Mouse (Mus musculus): ENCODE data around the gene Gm45837. TPM values are rescaled to one million over a fixed set of nuclear protein-coding genes. Genes with fewer than 3 reads are reported as not detected.
"Not testable (repeated sequence)": the region's sequence is repeated elsewhere in the genome, so short reads cannot be mapped to it uniquely, and the experiment has no call there.

The Gm45837 gene
- total RNA-seq, 2 experiments from 2014 or later, result 3.4 TPM; not detected in 1

DNA sequence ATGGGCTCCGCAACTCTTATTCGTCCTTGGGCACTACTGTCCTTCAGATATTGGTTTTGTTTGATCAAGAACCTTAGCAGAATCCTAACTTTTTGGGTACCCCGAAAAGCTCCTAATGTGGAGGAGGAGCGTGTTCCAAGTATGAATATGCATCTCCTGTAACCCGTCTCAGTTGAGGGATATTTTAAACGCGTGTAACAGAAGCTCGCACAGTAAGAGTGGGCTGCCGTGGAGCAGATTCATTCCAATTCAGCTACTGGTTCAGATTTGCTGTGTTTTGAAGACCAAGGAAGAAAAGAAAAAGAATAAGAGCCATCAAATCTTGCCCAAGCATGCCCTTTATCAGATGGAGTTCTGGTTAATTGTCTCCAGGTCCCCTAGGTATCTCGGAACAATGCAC is 131.0 kb downstream of the Gm45837 start:
- no peak for DNase-seq (ENCODE audit: low spot score in 2 of 2)

DNA sequence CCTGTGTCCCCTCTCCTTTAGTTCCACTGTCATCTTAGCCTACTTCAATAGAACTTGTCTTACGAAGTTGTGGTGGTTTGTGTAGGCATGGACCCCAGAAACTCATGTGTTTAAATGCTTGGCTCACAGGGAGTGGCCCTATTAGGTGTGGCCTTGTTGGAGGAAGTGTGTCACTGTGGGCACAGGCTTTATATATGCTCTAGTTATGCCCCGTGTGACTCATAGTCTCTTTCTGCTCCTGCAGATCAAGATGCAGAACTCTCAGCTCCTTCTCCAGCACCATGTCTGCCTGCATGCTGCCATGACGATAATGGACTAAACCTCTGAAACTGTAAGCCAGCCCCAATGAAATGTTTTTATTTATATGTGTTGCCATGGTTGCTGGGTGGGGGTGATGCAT is 137.0 kb downstream of the Gm45837 start:
- DNase-seq (ENCODE audit: low spot score in 2 of 2), result no peak

DNA sequence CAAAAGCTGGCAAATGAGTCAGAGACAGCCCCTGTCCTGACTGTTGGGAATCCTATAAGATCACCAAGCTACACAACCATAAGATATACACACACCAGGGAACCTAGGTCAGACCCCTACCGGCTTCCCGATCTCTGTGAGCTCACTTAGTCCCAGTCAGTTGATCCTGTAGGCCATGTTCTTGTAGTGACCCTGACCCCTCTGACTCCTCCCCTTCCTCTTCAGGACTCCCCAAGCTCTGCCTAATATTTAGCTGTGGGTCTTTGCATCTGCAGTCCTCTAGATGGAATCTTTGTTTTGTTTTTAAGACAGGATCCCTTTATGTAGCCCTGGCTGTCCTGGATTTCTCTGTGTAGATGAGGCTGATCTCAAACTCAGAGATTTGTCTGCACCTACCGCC is 138.6 kb downstream of the Gm45837 start:
- DNase-seq (ENCODE audit: low spot score in 2 of 2), result no peak

DNA sequence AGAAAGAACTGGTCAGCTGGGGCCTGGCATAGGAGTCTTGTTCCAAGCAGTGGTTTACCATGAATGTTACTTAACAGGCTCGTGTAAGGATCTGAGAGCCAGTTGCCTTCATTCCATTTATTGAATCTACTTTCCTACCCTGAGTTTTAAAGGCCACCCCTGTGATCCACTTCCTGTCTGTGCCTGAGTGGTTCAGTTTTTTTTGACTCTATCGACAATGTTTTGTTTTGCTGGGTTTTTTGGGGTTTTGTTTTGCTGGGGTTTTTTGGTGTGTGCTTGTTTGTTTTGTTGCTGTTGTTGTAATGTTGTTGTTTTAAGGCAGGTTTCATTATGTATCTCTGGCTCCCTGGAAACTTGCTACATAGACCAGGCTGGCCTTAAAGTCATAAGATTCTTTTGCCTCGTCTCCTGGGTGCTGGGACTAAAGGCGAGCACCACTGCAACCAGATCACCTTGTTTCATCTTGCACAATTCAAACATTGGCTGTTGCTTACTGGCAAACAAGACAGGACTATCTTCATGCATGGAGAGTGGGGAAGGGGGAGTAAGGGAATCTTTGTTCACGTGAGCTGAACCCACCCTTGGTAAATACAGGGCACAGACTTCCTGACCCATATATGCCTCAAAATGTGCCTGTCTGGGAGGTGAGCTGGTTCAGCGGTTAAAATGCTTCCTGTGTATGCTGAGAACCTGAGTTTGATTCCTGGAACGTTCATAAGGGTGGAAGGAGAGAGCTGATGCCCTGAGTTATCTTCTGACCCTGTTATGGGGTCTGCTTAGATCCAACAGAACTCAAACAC is 140.2 kb downstream of the Gm45837 start:
- no peak for DNase-seq (ENCODE audit: low spot score in 2 of 2)

DNA sequence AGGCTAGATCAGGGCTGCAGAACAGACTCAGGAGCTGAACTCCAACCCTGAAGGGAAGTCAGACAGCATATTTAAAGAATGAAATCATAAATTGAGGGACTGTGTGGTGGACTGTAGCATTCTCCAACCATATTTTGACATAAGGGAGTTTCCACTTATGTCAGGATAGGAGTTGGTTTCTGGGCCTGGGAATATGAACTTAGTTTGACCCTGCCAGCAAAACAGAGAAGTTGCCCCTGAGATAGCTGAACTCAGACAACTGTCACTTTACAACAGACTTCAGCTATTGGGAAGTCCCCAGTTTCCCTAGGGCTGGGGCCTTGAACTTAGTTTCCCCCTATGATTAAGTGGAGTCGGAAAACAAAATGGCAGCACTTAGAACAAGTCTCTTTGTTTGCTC is 140.8 kb downstream of the Gm45837 start:
- no peak for DNase-seq (ENCODE audit: low spot score in 2 of 2)

DNA sequence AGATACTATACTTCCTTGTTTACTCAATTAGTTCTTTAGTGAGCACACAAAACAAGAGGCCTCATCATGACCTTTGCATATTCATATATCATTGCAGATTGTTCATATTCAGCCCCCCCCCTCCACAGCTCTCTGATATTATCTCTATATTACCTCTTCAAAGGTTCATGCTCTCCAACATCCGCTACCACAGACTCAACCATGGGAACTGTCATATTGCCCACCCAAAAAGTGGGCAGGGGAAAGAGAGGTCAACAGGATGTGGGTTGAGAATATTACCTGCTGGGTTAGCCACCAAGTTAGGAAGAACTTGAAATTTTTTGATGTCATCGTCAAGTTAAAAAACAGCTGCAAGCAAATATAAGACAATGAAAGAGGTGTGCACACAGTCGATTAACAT is 144.8 kb downstream of the Gm45837 start:
- DNase-seq (ENCODE audit: low spot score in 2 of 2), result not testable (repeated sequence)

DNA sequence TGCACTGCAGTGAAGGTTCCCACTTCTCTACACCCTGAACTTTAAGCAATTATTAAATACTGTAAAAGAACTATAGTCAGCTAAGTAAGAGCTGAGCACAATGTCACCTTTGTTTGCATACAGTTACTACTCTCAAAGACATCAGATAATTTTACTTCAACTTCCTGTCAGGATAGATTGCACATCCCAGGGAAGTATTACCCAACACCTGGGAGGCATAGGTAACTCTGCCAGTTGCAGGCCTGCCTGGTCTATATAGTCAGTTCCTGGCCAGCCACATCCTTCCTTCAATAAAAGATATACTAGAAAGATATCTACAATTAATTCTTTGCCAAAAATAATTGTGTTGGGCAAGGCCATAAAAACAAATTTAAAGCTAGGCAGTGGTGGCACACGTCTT is 146.7 kb downstream of the Gm45837 start:
- DNase-seq (ENCODE audit: low spot score in 2 of 2), result no peak

DNA sequence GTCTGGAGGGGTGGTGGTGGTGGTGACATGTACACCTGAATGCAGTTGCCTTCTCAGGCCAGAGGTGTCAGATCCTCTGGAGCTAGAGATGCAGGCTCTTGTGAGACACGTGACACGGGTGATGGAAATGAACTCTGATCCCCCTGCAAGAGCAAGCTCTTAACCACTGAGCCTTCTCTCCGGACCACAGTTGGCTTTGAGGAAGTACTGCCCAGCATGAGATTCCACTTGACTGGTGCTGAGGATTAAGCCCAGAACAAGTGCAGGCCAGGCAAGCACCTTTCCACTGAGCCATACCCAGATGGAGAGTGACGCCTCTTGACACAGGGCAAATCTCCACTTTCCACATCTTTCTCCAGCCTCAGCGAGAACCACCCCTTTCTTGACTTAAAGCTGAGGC is 148.7 kb downstream of the Gm45837 start:
- DNase-seq (ENCODE audit: low spot score in 2 of 2), result not testable (repeated sequence)

Small RNA genes within 50 kb of the gene (microRNA-seq; reads per million reads assigned to microRNA genes)
- gene Mir139 (ENCODE audit: borderline number of aligned reads in 2 of 2), result 62,952 to 65,276 reads per million in 2 experiments

Other genes with a start within 250 kb of the Gm45837 start
- 10 to 100 TPM; 26.7 to 30.9 TPM for gene Atg16l2, start 108.6 kb upstream of the Gm45837 start, total RNA-seq (2021)
- 10 to 100 TPM; 38.1 to 90.0 TPM for gene Stard10, start 93.8 kb upstream of the Gm45837 start, total RNA-seq (2021)
- 10 to 100 TPM; 24.9 to 39.1 TPM for gene Arap1, start 62.8 kb upstream of the Gm45837 start, total RNA-seq (2021)
- gene Pde2a, start 10.8 kb downstream of the Gm45837 start, total RNA-seq (2021), result 100 to 1,000 TPM; 157 to 186 TPM
- under 1 TPM in 1 of 2 experiments, not detected in 1; 0.19 TPM for gene Art2b, start 174.7 kb downstream of the Gm45837 start, total RNA-seq (2021)

Data from adrenal gland, adult 18-20 months (tissue).